Mouse (Mus musculus) hindbrain, embryonic 14.5 days (tissue): ENCODE data around the gene Yy1. TPM values are rescaled to one million over a fixed set of nuclear protein-coding genes. Genes with fewer than 3 reads are reported as not detected.

Experiments used
- ATAC-seq: fragments of 200-750 bp; cut with Nextera tagmentation; 2 replicates; pipeline ENCODE4 v1.8.0; 2017; ENCODE audit warnings: moderate number of reproducible peaks, mild to moderate bottlenecking, moderate TSS enrichment, moderate library complexity; ENCODE audit not compliant: low FRiP score
- DNase-seq: peaks from one replicate; pipeline ENCODE4 v3.0.0-alpha.2; 2015; ENCODE audit warnings: low spot score
- H3K27ac ChIP-seq: fragments of 300-500 bp; sonication (generic); 2 replicates; pipeline ENCODE4 v1.5.1; 2014; ENCODE audit warnings: mild to moderate bottlenecking, moderate library complexity
- H3K27me3 ChIP-seq: fragments of 300-500 bp; sonication (generic); 2 replicates; pipeline ENCODE4 v1.6.1; 2014; ENCODE audit warnings: mild to moderate bottlenecking, low read length, mixed read lengths; ENCODE audit not compliant: control insufficient read depth, insufficient read depth
- H3K36me3 ChIP-seq: fragments of 300-500 bp; sonication (generic); replicated peaks from 2 replicates; pipeline ENCODE4 v1.6.1; 2014; ENCODE audit not compliant: control insufficient read depth, insufficient read depth
- H3K4me1 ChIP-seq: fragments of 300-500 bp; sonication (generic); replicated peaks from 2 replicates; pipeline ENCODE4 v1.6.1; 2014; ENCODE audit warnings: antibody characterized with exemption, low read length, mixed read lengths; ENCODE audit not compliant: control insufficient read depth, insufficient read depth
- H3K4me2 ChIP-seq: fragments of 300-500 bp; sonication (generic); replicated peaks from 2 replicates; pipeline ENCODE4 v1.6.1; 2014; ENCODE audit warnings: mild to moderate bottlenecking, moderate library complexity
- H3K4me3 ChIP-seq: fragments of 300-500 bp; sonication (generic); replicated peaks from 2 replicates; pipeline ENCODE4 v1.5.1; 2014; ENCODE audit warnings: mild to moderate bottlenecking, low read length
- H3K9ac ChIP-seq: fragments of 300-500 bp; sonication (generic); 2 replicates; pipeline ENCODE4 v1.6.1; 2014
- H3K9me3 ChIP-seq: fragments of 300-500 bp; sonication (generic); 2 replicates; pipeline ENCODE4 v1.6.1; 2016; ENCODE audit warnings: low read length; ENCODE audit not compliant: control insufficient read depth
- WGBS: fragments of 180-500 bp; shearing (Covaris S2); extraction: QIAGEN DNeasy Blood & Tissue Kit; methylation state at CpG from one replicate; pipeline ENCODE4 v1.1.7; 2014; 5-methylcytosine and 5-hydroxymethylcytosine counted together
- polyA plus RNA-seq: library from polyadenylated mRNA; unstranded; fragments of >200 nt; fragmentation: Nextera tagmentation; extraction: Ambion mirVana; gene quantifications from 2 replicates; pipeline ENCODE4 v1.2.1, GENCODE M21; 2014

The Yy1 gene
- polyA plus RNA-seq, 1 experiment from 2014 or later: 14.9 TPM

DNA sequence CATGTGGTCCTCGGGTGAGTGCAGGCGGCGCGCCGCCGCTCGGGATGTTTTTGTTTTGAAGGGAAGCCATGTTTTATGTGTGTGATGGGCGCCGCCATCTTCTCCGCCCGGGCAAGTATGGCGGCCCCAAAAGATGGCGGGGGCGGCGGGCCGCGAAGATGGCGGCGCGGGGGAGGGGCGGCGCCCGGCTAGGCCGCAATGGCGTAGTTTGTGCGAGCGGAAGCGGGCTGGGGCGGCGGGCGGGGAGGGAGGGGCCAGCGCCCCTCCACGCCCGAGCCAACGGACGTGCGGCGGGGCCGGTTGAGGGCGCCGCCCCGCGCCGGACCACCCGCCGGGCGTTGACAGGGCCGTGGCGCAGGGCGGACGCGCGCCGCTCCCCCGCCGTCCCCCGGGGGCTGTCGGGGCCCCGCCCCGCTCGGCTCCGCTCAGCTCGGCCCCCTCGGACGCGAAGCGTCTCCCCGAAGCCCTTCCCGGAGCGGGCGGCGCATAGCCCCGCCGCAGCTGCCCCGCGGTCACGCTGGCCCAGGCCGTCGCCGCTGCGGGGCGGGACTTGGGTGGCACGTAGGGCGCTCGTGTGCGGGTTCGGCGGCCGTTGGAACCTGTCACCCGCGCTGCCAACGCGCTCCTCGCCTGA is 1.4 kb downstream of the Yy1 start:
- H3K4me1 ChIP-seq: peaks cover 37% of the 10 kb centered on the region

DNA sequence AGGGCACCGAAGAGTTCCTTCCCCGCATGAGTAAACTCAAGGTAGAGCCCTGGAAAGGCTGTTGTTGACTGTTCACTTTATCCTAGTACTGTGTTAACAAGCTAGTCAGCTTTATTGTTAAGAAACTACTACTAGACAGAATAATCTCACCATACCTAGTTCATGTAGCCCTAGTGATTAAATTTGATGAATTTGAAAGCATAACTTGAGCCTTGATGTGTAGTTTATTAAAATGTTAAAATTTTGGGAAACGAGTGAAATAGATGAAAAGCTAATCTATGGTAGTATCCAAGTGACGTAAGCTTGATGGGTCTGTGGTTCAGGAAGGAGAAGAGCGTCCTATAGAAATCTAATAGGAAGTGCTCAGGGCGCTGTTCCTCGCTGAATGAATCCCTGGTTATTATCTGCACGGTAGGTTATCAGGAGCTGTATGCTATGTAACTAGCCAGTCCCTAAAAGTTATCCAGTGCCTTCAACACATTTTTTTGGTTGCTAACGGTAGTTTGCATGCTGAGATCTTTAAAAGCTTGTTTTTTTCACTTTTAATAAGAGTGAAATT is 2.3 kb downstream of the Yy1 start:
- 15% methylated on average over 9 of the region's 9 CpGs for WGBS
- no peaks in the 10 kb centered on the region for H3K27me3 ChIP-seq
- no peaks in the 10 kb centered on the region for H3K9me3 ChIP-seq
- H3K27ac ChIP-seq: peak overlapping the region; percentile 98
- peak overlapping the region; percentile 91 for H3K9ac ChIP-seq
- H3K4me2 ChIP-seq: peak overlapping the region; percentile 94
- H3K36me3 ChIP-seq: 0 out of 2 replicates have a peak, but pooled peaks cover under 1% of the 10 kb centered on the region
- peaks cover 39% of the 10 kb centered on the region for H3K4me1 ChIP-seq
- ATAC-seq: no peak
- DNase-seq: no peak
- peak overlapping the region; percentile 95 for H3K4me3 ChIP-seq

More for the DNA sequence above, 1.4 kb downstream of the Yy1 start:
- Histone ChIP-seq H3K9me3 (no peaks in the 10 kb centered on the region), H3K27ac (peak overlapping the region; percentile 98), H3K4me3 (peak overlapping the region; percentile 95), H3K4me2 (peak overlapping the region; percentile 94), H3K27me3 (no peaks in the 10 kb centered on the region), H3K9ac (peak overlapping the region; percentile 91), H3K36me3 (no peaks in the 10 kb centered on the region)
- WGBS: under 1% methylated on average over 75 of the region's 94 CpGs
- ATAC-seq (peak; percentile 74), DNase-seq (peak; percentile 84)

DNA sequence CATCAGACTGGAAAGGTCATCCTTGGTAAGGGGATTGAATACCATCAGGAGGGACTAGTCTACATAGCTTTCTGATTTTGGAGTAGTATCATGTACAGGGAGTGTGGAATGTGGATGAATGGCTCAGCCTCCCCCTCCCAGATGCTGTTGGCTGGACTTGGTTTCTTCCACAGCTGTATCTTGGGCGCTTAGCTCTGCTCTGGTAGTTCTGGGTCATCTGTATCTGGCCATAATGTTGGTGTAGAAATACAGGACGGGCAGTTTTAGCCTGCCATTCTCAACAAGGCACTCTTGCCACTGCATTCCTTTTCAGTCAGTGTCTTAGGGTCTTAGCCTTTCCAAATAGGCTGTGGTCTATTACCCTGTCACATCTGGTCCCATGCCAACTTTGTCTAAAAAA is 8.8 kb downstream of the Yy1 start:
- H3K4me3 ChIP-seq: no peak overlapping the region

DNA sequence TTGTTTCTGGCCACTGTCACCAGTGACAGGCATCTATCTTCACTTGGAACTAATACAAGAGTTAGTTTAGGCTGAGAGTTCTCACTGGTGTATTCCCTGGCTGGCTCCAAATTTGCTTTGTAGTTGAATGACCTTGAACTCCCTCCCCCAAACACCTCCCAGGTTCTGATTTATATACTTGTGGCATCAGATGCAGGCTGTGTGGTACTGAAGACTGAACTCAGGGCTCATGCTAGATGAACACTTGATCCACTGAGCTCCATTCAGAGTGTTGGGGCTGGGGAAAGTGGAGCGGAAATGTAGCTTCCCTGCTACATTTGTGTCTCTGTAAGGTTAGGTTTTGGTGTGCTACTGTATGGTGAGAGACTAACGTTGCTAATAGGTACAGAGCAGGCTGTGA is 11.6 kb downstream of the Yy1 start:
- H3K4me3 ChIP-seq: no peak overlapping the region
- WGBS: 91% methylated on average over 2 of the region's 2 CpGs
- H3K36me3 ChIP-seq: peaks cover 18% of the 10 kb centered on the region; the same call in 1 of the 2 replicates
- H3K9ac ChIP-seq: no peak overlapping the region
- no peak overlapping the region for H3K4me2 ChIP-seq
- no peak for DNase-seq
- peaks cover 10% of the 10 kb centered on the region for H3K4me1 ChIP-seq
- no peak for ATAC-seq
- no peak overlapping the region for H3K27ac ChIP-seq
- H3K9me3 ChIP-seq: no peaks in the 10 kb centered on the region
- H3K27me3 ChIP-seq: no peaks in the 10 kb centered on the region

More for the DNA sequence above, 8.8 kb downstream of the Yy1 start:
- Histone ChIP-seq H3K4me1 (peaks cover 18% of the 10 kb centered on the region), H3K9ac (no peak overlapping the region), H3K36me3 (peaks cover 6% of the 10 kb centered on the region; the same call in 1 of the 2 replicates), H3K27ac (no peak overlapping the region), H3K27me3 (no peaks in the 10 kb centered on the region), H3K4me2 (no peak overlapping the region), H3K9me3 (no peaks in the 10 kb centered on the region)
- ATAC-seq: no peak
- no peak for DNase-seq
- 82% methylated on average over 2 of the region's 2 CpGs for WGBS

DNA sequence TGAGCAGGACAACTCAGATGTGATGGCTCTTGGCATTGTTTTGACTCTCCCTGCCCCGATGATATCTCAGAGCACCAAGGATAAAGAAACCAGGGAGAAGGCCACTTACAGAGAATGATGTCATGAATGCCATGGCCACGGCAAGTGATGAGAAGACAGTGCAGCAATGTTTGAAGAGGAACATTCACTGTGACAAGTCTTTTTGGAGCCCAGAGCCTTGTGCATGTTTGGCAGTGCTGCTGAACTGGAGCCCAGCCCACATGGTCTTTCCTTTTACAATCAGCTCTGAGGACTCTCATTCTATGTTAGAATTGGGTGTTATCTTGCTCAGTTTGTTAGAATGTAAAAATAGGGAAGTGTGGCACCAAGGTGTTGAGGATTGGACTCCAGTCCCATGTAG is 15.7 kb downstream of the Yy1 start:
- H3K4me1 ChIP-seq: no peaks in the 10 kb centered on the region
- no peak overlapping the region for H3K9ac ChIP-seq
- H3K36me3 ChIP-seq: 0 out of 2 replicates have a peak, but pooled peaks cover 14% of the 10 kb centered on the region
- no peaks in the 10 kb centered on the region for H3K9me3 ChIP-seq
- no peaks in the 10 kb centered on the region for H3K27me3 ChIP-seq
- H3K27ac ChIP-seq: no peak overlapping the region
- ATAC-seq: no peak
- 84% methylated on average over 2 of the region's 2 CpGs for WGBS
- DNase-seq: no peak
- H3K4me3 ChIP-seq: no peak overlapping the region
- no peak overlapping the region for H3K4me2 ChIP-seq

DNA sequence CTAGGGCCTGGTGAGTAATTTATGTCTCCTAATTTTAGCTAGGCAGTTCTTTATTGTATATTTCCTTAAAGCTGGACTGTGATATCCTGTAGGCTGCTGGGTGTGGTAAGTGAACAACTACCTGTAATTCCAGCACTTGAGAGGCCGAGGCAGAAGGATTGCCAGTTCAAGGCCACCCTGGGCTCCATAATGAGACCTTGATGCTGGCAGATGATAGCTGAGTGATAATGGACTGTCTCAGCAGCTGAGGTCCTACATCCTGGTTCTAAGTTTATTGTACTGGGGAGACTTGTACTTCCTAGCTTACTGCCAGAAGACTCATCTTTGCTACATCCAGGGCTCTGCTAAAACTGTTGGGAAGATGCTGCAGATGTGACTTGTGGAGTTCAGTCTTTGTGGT is 17.0 kb downstream of the Yy1 start:
- H3K27ac ChIP-seq: no peak overlapping the region
- no peaks in the 10 kb centered on the region for H3K27me3 ChIP-seq
- no peak overlapping the region for H3K4me2 ChIP-seq
- ATAC-seq (no peak), DNase-seq (no peak)
- H3K9ac ChIP-seq: no peak overlapping the region
- no peak overlapping the region for H3K4me3 ChIP-seq
- WGBS: 78% methylated on average over 1 of the region's 1 CpGs
- H3K36me3 ChIP-seq: peaks cover 19% of the 10 kb centered on the region; the same call in 1 of the 2 replicates
- no peaks in the 10 kb centered on the region for H3K9me3 ChIP-seq
- H3K4me1 ChIP-seq: no peaks in the 10 kb centered on the region

DNA sequence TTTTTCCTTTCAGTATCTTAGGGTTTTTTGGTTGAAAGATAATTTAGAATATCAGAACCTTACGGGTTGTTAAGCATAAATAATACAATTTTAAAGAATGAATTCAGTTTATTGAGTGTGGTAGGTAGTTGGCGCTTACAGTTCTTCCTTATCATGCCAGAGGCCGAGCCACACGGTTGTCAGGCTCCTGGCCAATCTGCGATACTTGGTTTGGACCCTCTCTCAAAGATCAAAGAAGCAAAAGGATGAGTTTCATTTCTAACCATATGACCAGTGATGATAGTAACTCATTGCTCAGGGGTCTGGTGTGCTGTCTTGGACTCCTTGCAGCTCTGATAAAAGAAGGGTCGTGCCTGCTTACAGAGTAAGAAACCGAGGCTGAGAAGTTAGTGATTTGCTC is 17.5 kb downstream of the Yy1 start:
- ATAC-seq (no peak), DNase-seq (no peak)
- Histone ChIP-seq H3K4me1 (no peaks in the 10 kb centered on the region), H3K9me3 (no peaks in the 10 kb centered on the region), H3K36me3 (peaks cover 24% of the 10 kb centered on the region), H3K27ac (no peak overlapping the region), H3K4me2 (no peak overlapping the region), H3K4me3 (no peak overlapping the region), H3K9ac (no peak overlapping the region), H3K27me3 (no peaks in the 10 kb centered on the region)
- 93% methylated on average over 7 of the region's 7 CpGs for WGBS

DNA sequence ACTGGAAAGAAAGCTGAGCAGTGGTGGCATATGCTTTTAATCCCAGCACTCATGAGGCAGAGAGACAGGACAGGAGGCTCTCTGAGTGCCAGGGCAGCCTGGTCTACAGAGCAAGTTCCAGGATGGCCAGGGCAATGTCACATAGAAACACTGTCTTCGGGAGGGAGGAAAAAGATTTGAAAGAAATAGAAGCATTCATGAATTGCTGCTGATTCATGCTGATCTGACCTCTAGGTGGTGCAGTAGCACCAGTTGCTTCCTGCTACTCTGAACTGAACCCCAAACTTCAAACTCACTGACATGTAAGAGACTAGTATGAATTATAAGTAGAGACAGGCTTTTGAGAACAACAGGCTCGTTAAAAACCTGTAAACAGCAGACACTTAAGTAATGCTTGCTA is 18.4 kb downstream of the Yy1 start:
- Histone ChIP-seq H3K4me3 (no peak overlapping the region), H3K9me3 (no peaks in the 10 kb centered on the region), H3K4me1 (no peaks in the 10 kb centered on the region), H3K9ac (no peak overlapping the region), H3K4me2 (no peak overlapping the region), H3K27ac (no peak overlapping the region), H3K36me3 (peaks cover 26% of the 10 kb centered on the region), H3K27me3 (no peaks in the 10 kb centered on the region)
- no peak for DNase-seq
- 64% methylated on average over 2 of the region's 2 CpGs for WGBS
- ATAC-seq: no peak

DNA sequence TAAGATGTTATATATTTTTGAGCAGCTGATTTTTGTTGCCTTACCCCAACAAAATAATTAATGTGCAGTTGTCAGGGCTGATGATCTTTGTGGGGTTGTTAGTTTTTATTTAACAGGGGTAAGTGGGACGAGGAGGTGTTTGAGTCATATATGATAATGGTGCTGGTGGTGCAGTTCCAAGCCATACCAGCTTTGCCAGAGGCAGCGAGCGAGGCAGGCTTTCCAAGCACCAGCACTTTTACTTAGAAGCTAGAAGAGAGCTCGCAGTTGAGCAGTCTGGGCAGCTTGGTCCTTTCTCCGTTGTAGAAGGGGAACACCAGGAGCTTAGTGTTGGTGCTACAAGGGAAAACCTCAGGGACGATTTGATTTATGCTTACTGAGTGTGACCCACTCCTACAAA is 19.7 kb downstream of the Yy1 start:
- Histone ChIP-seq H3K4me1 (no peaks in the 10 kb centered on the region), H3K4me3 (no peak overlapping the region), H3K9me3 (no peaks in the 10 kb centered on the region), H3K27me3 (no peaks in the 10 kb centered on the region), H3K4me2 (no peak overlapping the region), H3K36me3 (peaks cover 25% of the 10 kb centered on the region), H3K9ac (no peak overlapping the region), H3K27ac (no peak overlapping the region)
- ATAC-seq: no peak
- 90% methylated on average over 6 of the region's 6 CpGs for WGBS
- DNase-seq: no peak
